Mouse (Mus musculus): ENCODE measurements at regions not wholly inside any gene's neighbourhood (a gene's known extent, or its start where the extent isn't known, plus 50 kb on each side); places are given as distances from the start of the nearest gene placed in this dataset.

DNA sequence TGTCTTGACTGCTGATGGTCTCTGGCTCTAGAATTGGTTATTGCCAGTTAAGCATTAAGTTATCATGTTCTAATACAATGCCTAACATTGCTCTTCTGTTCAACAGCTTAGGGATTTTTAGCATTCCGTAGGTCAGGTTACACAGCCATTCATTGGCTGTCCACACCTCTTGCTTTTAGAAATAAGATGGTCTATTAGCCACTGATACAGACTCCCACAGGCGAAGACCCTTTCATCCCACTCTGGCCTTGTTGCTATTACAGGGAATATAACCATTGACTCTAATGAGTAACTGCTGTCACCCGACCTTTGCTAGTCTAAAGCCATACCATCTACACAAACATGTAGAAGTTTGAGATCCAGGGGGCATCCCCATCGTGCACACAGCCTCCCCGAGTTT is 191.6 kb downstream of the Papss1 start:
- H3K4me2 ChIP-seq (ENCODE audit: low read length) = no peak overlapping the region
- H3K36me3 ChIP-seq (ENCODE audit: control insufficient read depth, insufficient read depth, low read length) = no peaks in the 10 kb centered on the region
- 81% methylated on average over 5 of the region's 5 CpGs for WGBS

DNA sequence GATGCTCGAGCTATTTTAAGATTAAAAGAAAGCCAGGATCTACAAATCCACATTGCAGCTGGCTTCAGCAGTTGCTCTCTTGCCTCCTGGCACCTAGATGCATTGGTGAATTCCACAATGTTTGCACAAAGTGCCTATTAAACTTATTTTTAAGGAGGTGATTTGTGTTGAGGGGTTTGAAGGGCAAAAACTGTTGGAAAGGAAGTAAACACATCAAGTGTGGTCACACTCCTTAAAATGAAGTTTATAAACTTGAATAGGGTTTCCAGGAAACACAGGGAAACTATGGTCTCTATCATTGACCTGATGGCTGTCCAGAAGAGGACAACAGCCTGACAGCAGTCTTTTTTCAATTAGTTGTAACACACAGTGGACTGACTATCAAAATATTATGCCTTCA is 205.4 kb downstream of the Papss1 start:
- H3K9me3 ChIP-seq (replicated peaks; ENCODE audit: control insufficient read depth, low read length) = no peaks in the 10 kb centered on the region
- 73% methylated on average over 1 of the region's 1 CpGs for WGBS
- DNase-seq (ENCODE audit: low spot score) (no peak), ATAC-seq (no peak)
- H3K9ac ChIP-seq (ENCODE audit: low read length) = no peak overlapping the region
- no peaks in the 10 kb centered on the region for H3K36me3 ChIP-seq (ENCODE audit: control insufficient read depth, insufficient read depth, low read length)
- H3K27ac ChIP-seq (ENCODE audit: low read depth, low read length) = no peak overlapping the region
- no peak overlapping the region for H3K4me2 ChIP-seq (ENCODE audit: low read length)
- H3K27me3 ChIP-seq (replicated peaks; ENCODE audit: control insufficient read depth, insufficient read depth, low read length) = no peaks in the 10 kb centered on the region
- no peaks in the 10 kb centered on the region for H3K4me1 ChIP-seq (ENCODE audit: control insufficient read depth, insufficient read depth, low read length)
- H3K4me3 ChIP-seq (ENCODE audit: low read depth, low read length) = no peak overlapping the region

More for the DNA sequence above, 191.6 kb downstream of the Papss1 start:
- H3K9me3 ChIP-seq (replicated peaks; ENCODE audit: control insufficient read depth, low read length) = 0 out of 2 replicates have a peak, but pooled peaks cover 2% of the 10 kb centered on the region
- H3K4me1 ChIP-seq (ENCODE audit: control insufficient read depth, insufficient read depth, low read length) = no peaks in the 10 kb centered on the region
- H3K9ac ChIP-seq (ENCODE audit: low read length) = no peak overlapping the region
- H3K27me3 ChIP-seq (replicated peaks; ENCODE audit: control insufficient read depth, insufficient read depth, low read length) = no peaks in the 10 kb centered on the region
- DNase-seq (ENCODE audit: low spot score) (no peak), ATAC-seq (no peak)
- no peak overlapping the region for H3K4me3 ChIP-seq (ENCODE audit: low read depth, low read length)
- H3K27ac ChIP-seq (ENCODE audit: low read depth, low read length) = no peak overlapping the region

DNA sequence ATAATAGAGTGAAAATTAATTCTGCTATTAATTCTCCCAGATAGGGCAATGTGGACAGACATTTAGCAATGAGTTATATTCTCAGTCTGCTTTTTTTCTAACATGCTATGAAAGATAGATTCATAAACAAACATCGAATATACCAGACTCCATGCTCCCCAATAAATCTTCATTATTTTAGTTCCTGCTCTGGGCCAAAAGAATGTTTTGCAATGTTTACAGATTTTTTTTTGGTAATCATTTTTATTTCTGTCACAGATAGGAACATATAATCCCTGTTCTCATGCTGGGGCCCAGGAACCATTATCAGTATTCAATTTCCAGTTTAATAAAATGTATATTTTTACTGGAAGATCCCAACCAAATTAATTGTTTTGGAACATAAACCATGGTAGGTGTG is 205.9 kb downstream of the Papss1 start:
- no peak overlapping the region for H3K4me2 ChIP-seq (ENCODE audit: low read length)
- no peak overlapping the region for H3K27ac ChIP-seq (ENCODE audit: low read depth, low read length)
- H3K4me3 ChIP-seq (ENCODE audit: low read depth, low read length) = no peak overlapping the region
- H3K36me3 ChIP-seq (ENCODE audit: control insufficient read depth, insufficient read depth, low read length) = no peaks in the 10 kb centered on the region
- H3K9me3 ChIP-seq (replicated peaks; ENCODE audit: control insufficient read depth, low read length) = no peaks in the 10 kb centered on the region
- WGBS = 98% methylated on average over 1 of the region's 1 CpGs
- no peaks in the 10 kb centered on the region for H3K4me1 ChIP-seq (ENCODE audit: control insufficient read depth, insufficient read depth, low read length)
- no peak for ATAC-seq
- no peak for DNase-seq (ENCODE audit: low spot score)
- H3K9ac ChIP-seq (ENCODE audit: low read length) = no peak overlapping the region
- H3K27me3 ChIP-seq (replicated peaks; ENCODE audit: control insufficient read depth, insufficient read depth, low read length) = no peaks in the 10 kb centered on the region

GRCm38 (mm10) chr3:131771863-131772546 is 207.4 kb downstream of the Papss1 start:
- no peak for ATAC-seq
- no peak for DNase-seq (ENCODE audit: low spot score)
- Histone ChIP-seq H3K36me3 (ENCODE audit: control insufficient read depth, insufficient read depth, low read length) (no peaks in the 10 kb centered on the region), H3K4me1 (ENCODE audit: control insufficient read depth, insufficient read depth, low read length) (no peaks in the 10 kb centered on the region), H3K9ac (ENCODE audit: low read length) (no peak overlapping the region), H3K4me3 (ENCODE audit: low read depth, low read length) (no peak overlapping the region), H3K9me3 (replicated peaks; ENCODE audit: control insufficient read depth, low read length) (no peaks in the 10 kb centered on the region), H3K27me3 (replicated peaks; ENCODE audit: control insufficient read depth, insufficient read depth, low read length) (no peaks in the 10 kb centered on the region), H3K27ac (ENCODE audit: low read depth, low read length) (no peak overlapping the region), H3K4me2 (ENCODE audit: low read length) (no peak overlapping the region)
- WGBS = 89% methylated on average over 4 of the region's 4 CpGs

- Histone ChIP-seq H3K27ac (ENCODE audit: low read depth, low read length) (no peak overlapping the region), H3K9me3 (replicated peaks; ENCODE audit: control insufficient read depth, low read length) (no peaks in the 10 kb centered on the region), H3K27me3 (replicated peaks; ENCODE audit: control insufficient read depth, insufficient read depth, low read length) (no peaks in the 10 kb centered on the region), H3K4me3 (ENCODE audit: low read depth, low read length) (no peak overlapping the region), H3K36me3 (ENCODE audit: control insufficient read depth, insufficient read depth, low read length) (no peaks in the 10 kb centered on the region), H3K4me1 (ENCODE audit: control insufficient read depth, insufficient read depth, low read length) (no peaks in the 10 kb centered on the region), H3K9ac (ENCODE audit: low read length) (no peak overlapping the region), H3K4me2 (ENCODE audit: low read length) (no peak overlapping the region)
- DNase-seq (ENCODE audit: low spot score) (no peak), ATAC-seq (no peak)
- 71% methylated on average over 5 of the region's 5 CpGs for WGBS
Observed at GRCm38 (mm10) chr3:131772593-131772992, 208.0 kb downstream of the Papss1 start.

DNA sequence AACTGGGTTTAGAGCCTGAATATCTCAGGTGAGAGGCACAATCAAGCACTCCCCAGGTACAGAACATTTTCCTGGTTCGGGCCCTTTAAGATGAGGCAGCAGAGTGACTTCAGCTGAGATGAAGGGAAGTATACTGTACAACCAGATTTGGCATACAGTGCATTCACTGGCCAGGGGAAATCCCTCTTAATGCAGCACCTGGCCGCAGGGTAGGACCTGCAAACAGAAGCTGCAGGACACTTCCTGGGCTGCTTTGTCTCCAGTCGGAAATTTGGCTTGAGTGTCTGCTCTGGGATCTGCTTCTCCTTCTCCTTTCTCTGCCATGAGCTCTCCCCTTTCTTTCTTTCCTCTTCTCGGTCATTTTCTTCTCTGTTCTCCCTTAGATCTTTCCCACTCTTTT is 210.9 kb downstream of the Papss1 start:
- Histone ChIP-seq H3K36me3 (ENCODE audit: control insufficient read depth, insufficient read depth, low read length) (no peaks in the 10 kb centered on the region), H3K9ac (ENCODE audit: low read length) (no peak overlapping the region), H3K4me2 (ENCODE audit: low read length) (no peak overlapping the region), H3K9me3 (replicated peaks; ENCODE audit: control insufficient read depth, low read length) (no peaks in the 10 kb centered on the region), H3K4me3 (ENCODE audit: low read depth, low read length) (no peak overlapping the region), H3K27ac (ENCODE audit: low read depth, low read length) (no peak overlapping the region), H3K4me1 (ENCODE audit: control insufficient read depth, insufficient read depth, low read length) (no peaks in the 10 kb centered on the region), H3K27me3 (replicated peaks; ENCODE audit: control insufficient read depth, insufficient read depth, low read length) (no peaks in the 10 kb centered on the region)
- DNase-seq (ENCODE audit: low spot score) (no peak), ATAC-seq (no peak)
- WGBS = 78% methylated on average over 4 of the region's 4 CpGs

- Histone ChIP-seq H3K9me3 (replicated peaks; ENCODE audit: control insufficient read depth, low read length) (no peaks in the 10 kb centered on the region), H3K4me2 (ENCODE audit: low read length) (no peak overlapping the region), H3K9ac (ENCODE audit: low read length) (no peak overlapping the region), H3K36me3 (ENCODE audit: control insufficient read depth, insufficient read depth, low read length) (no peaks in the 10 kb centered on the region), H3K4me3 (ENCODE audit: low read depth, low read length) (no peak overlapping the region), H3K27me3 (replicated peaks; ENCODE audit: control insufficient read depth, insufficient read depth, low read length) (no peaks in the 10 kb centered on the region), H3K4me1 (ENCODE audit: control insufficient read depth, insufficient read depth, low read length) (no peaks in the 10 kb centered on the region), H3K27ac (ENCODE audit: low read depth, low read length) (no peak overlapping the region)
- 88% methylated on average over 2 of the region's 2 CpGs for WGBS
- ATAC-seq (no peak), DNase-seq (ENCODE audit: low spot score) (no peak)
Observed at GRCm38 (mm10) chr3:131776650-131777049, 212.1 kb downstream of the Papss1 start.

DNA sequence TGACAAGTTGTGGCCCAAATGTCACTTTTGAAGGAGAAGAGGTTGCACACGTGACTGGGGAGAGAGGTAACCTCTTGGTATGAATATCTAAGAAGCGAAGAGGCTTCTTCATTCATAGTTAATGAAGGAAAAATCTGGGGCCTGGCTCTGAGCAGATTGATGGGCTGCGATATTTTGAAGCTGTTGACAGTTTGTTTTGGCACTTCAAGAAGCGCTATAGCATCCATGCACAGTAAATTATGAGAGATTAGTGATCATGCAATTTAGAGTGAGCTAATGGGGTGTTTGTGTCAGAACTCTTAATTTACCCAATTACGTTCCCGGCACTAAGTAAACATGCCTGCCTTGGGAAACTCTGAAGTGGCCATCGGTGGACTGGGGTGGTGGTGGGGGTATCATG is 215.2 kb downstream of the Papss1 start:
- Histone ChIP-seq H3K4me3 (ENCODE audit: low read depth, low read length) (no peak overlapping the region), H3K27me3 (replicated peaks; ENCODE audit: control insufficient read depth, insufficient read depth, low read length) (no peaks in the 10 kb centered on the region), H3K9ac (ENCODE audit: low read length) (no peak overlapping the region), H3K36me3 (ENCODE audit: control insufficient read depth, insufficient read depth, low read length) (no peaks in the 10 kb centered on the region), H3K27ac (ENCODE audit: low read depth, low read length) (no peak overlapping the region), H3K4me2 (ENCODE audit: low read length) (no peak overlapping the region), H3K9me3 (replicated peaks; ENCODE audit: control insufficient read depth, low read length) (no peaks in the 10 kb centered on the region), H3K4me1 (ENCODE audit: control insufficient read depth, insufficient read depth, low read length) (no peaks in the 10 kb centered on the region)
- DNase-seq (ENCODE audit: low spot score) = peak; percentile 56
- 50% methylated on average over 7 of the region's 7 CpGs for WGBS
- peak; percentile 55; the same call in 1 of the 2 replicates for ATAC-seq

DNA sequence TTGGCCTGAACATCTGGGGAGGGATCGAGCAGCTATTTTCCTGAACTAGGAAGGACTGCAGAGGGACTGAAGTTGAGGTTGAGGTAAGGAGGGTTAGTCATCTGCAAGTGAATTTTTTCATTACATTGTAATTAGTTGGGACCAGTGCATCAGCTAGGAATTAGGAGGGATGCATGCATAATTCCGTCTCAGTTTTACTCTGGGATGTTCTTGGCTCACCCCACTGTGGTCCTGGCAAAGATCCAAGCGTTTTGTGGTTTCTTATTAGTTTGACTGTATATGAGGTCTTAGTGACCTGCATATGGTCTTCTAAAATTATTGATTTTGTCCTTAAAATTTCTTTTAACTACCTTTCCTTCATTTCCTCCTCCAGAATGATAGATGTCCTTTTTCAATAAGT is 221.0 kb downstream of the Papss1 start:
- H3K27me3 ChIP-seq (replicated peaks; ENCODE audit: control insufficient read depth, insufficient read depth, low read length) = no peaks in the 10 kb centered on the region
- no peak overlapping the region for H3K27ac ChIP-seq (ENCODE audit: low read depth, low read length)
- no peak overlapping the region for H3K9ac ChIP-seq (ENCODE audit: low read length)
- no peak overlapping the region for H3K4me2 ChIP-seq (ENCODE audit: low read length)
- H3K9me3 ChIP-seq (replicated peaks; ENCODE audit: control insufficient read depth, low read length) = no peaks in the 10 kb centered on the region
- no peak overlapping the region for H3K4me3 ChIP-seq (ENCODE audit: low read depth, low read length)
- peak; percentile 13 for DNase-seq (ENCODE audit: low spot score)
- 68% methylated on average over 3 of the region's 3 CpGs for WGBS
- no peaks in the 10 kb centered on the region for H3K4me1 ChIP-seq (ENCODE audit: control insufficient read depth, insufficient read depth, low read length)
- no peak for ATAC-seq
- no peaks in the 10 kb centered on the region for H3K36me3 ChIP-seq (ENCODE audit: control insufficient read depth, insufficient read depth, low read length)

All from forebrain, embryonic 14.5 days (tissue).